Mouse (Mus musculus) embryo, embryonic 11.5 days (tissue): Measurements from ENCODE around the gene Fuom.

Experiments used
- DNase-seq: peaks from one replicate; pipeline ENCODE4 v3.0.0-alpha.2; 2012; ENCODE audit warnings: low read depth, low spot score

The Fuom gene

DNA sequence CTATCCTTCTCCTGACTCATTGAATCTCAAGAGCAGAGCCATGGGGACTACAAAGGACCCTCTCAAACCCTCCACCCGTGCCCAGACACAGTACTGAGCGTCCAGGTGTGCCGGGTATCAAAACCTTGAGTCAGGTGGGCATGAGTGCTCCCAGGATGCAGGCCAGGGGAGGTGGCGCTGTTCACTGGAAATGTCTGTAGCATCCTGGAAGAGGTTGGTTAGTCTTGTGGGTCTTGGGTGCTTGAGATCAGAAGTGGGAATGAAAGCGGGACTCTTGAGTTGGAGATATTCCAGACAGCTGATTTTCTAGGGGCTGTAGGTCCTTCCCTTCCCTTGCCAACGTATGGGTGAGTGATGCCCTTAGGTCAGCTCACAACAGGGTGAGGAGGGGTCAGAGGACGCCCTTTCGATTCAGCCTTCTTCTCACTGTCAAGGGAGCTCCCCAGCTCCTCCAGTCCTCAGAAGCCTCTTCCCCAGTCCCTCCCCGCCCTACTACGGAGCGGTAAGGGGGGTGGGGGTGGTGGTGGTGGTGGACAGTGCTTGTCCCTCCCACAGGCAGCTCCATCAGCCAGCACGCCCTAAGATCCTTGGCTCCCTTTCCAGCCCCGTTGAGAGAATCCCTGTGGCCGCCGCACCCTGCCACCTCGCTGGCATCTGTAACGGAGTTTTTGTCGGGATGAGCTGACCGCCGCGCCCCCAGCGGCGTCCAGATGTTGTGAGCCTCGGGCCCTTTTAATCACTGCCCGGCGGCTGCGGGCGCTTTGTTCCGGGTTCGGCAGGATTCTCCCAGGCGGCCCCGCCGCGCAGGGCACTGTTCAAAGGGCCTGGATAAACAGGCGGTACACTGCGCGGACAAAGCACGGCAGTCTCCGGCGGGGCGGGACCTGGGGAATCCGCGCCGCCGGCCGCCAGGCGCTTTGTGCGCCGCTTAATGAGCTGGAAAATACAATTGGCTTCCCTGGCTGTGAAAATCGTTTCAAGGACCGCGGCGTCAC is 44.5 kb downstream of the Fuom start:
- peak; percentile 63 for DNase-seq

GRCm38 (mm10) chr7:140054124-140054523 is 48.1 kb downstream of the Fuom start:
- no peak for DNase-seq

DNA sequence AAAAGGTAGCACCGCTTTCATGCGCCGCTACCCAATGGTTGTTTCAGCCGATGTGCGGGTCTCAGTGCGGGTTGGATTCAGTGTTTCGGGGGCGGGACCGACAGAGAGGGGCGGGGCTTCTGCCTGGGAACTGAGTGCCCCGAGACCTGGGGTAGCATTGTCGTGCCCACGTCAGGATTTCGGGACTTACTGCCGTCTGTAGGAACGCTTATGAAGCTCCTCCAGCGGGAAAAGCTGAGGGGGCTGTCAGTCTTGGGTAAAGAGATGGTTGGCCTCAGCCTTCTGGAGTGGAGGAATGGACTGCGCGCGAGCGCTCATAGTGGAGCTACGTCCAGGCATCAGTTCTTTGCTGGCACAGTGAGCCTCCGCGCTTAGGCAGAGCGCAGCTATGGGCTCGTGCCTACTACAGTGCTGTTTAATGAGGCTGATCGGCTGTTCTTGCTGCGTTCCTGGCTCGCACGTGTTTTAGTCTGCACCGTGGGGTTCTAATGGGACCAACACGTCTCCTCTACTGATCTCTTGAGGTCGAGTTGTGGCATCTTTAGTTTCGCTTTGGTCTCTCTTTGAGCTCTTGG is 53.0 kb downstream of the Fuom start:
- DNase-seq = no peak

DNA sequence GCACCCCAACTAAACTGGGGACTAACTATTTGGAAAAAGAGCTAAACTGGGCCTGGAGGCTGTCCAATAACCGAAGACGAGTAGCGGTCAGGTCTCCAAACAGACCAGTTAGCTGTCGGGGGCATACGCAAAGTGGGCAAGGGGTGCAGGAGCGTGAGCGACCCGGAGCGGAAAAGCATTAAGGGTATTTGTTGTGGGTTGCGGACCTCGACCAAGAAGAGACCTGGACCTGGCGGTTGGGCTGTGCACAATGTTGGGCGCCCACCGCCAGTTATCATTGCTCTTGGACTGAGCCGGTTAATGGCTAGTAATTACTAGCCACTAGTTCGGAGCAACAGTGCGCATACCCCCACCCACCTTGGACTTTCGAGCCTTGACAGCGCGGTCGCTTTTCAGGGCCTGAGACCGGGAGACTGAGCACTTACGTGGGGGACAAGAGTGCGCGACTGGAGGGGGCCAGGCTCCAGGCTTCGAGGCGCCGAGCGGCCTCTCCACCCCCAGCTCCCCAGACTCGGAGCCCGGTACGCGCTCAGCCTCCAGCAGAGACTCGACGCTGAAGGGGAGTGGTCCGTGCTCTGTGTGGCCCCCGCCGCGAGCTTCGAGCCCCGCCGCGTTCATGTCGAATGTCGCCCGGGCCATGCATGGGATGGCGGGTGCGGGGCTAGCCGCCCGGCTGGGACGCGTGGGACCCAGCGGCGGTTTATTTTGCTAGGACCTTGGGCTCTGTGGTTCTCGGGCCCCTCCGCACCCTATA is 53.7 kb downstream of the Fuom start, which contains the start of gene Msx3:
Msx3 (minus strand) TSS at position 729 of the 754 bp plus-strand sequence.
- no peak for DNase-seq

- DNase-seq = no peak
Observed at GRCm38 (mm10) chr7:140047811-140048311, 54.4 kb downstream of the Fuom start.
